Mouse (Mus musculus): ENCODE measurements around the gene Pld4. TPM values are rescaled to one million over a fixed set of nuclear protein-coding genes. Genes with fewer than 3 reads are reported as not detected.

Pld4 gene
- 13.5 and 14.2 TPM in 2 replicates for polyA plus RNA-seq (2021; fragmentation: Nextera tagmentation)
- long read RNA-seq, experiment 1, transcript Pld4-201 (11 exons, 1,982 nt), result major isoform, 19 of 22 reads
- long read RNA-seq, experiment 1, partial matches to known transcripts, result 3 of 22 reads
- long read RNA-seq, experiment 1, other reads (novel, unspliced or antisense), result 0 of 22 reads
- long read RNA-seq, experiment 2, transcript Pld4-201 (11 exons, 1,982 nt), result major isoform, 47 of 54 reads
- long read RNA-seq, experiment 2, partial matches to known transcripts, result 0 of 54 reads
- long read RNA-seq, experiment 2, other reads (novel, unspliced or antisense), result 7 of 54 reads

DNA sequence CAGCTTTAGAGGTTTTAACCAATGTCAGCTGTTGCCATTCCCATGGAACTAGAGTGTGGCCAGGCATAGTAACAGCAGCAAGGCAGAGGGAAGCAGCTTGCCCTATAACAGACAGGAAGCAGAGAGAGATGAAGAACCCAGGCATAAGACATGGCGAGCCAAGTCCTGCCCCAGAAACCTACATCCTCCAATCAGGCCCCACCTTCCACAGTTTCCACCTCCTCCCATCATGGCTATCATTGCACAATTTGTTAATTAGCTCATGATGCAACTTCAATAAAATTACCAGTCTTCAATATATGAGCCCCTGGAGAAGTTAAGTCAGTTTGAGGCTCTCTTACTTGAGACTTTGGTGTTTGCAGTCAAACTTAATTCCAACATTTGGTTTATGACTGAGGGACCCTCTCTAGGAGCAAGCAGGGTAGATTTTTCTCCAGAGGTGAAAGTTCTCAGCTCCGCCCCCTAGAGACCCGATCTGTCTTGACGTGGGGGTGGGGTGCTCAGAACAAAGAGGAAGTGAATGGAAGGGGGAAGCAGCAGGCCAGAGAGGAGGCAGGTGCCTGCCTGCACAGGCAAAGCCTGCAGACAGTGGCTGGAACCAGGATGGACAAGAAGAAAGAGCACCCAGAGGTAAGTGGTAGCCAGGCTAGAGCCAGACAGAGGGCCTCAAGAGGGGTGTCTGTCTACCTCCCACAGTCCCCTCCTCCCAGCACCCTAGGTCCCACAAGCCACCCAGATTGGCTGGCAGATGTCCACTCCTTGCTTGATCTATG is at the start of gene Pld4:
Pld4 (plus strand) TSS at position 502 of the 773 bp plus-strand sequence.

DNA sequence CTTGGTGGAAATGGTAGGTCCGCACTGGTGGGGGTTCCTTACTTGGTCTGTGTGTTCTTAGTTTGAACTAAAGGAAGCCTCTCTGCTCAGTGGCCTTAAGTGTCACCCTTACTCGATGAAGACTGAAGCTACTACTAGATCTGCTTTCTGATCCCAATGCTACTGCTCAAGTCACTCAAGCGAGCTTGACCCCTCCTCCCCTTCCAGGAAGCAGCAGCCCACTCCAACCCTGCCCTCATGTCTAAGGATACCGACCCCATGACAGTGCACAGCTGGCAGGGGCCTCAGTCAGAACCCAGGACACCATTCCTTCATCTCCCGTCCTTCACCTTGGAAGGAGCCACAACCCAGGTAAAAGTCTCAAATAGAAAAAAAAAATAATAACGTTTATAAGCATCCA is 40.2 kb upstream of the Pld4 start, which contains the start of gene Cep170b:
Cep170b (plus strand) TSS at position 240 of the 400 bp plus-strand sequence.

DNA sequence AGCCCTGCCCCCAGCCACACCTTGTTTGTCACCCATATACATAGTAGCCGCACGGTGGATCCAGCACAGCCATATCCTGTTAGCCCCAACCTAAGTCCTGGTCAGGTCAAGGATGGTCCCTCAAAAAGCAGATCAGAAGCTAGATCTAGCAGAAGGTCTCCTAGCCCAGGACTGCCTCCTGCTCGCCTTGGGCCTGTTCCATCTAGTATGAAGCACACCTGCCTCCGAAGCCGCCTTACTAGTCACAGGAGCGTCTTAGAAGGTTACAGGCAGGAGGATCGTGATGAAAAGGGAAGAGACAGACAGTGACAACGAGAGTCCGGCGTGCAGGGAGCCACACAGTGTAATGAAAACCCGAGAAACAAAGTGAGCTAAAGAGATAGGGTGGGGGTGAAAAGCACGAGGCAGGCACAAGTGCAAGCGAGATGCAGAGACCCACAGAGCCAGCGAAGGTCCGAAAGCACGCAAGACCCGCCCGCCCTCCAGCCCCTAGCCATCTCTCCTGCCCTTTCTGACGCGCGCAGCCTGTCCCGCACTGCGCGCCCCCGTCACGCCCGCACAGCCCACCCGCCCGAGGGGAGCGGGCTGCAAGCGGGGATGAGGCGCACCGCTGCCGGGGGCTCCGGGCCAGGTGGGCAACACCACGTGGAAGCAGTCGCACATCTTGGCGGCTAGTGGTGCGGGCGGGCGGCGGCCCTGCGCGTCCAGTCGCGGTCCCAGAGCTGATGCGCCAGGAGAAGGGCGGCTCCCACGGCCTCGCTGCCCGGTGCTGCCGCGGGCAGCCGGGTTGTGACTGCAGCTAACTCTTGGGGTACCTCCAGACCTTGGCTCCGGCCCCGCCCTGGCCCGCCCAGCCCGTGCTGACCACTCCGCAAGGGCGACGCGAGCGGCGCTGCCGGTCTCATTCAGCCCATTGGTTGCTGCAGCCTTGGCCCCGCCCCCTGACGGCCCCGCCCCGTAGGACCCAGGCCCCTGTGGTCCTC is 41.7 kb downstream of the Pld4 start, which contains the start of gene Ahnak2:
Ahnak2 (minus strand) TSS at position 794 of the 983 bp plus-strand sequence.

DNA sequence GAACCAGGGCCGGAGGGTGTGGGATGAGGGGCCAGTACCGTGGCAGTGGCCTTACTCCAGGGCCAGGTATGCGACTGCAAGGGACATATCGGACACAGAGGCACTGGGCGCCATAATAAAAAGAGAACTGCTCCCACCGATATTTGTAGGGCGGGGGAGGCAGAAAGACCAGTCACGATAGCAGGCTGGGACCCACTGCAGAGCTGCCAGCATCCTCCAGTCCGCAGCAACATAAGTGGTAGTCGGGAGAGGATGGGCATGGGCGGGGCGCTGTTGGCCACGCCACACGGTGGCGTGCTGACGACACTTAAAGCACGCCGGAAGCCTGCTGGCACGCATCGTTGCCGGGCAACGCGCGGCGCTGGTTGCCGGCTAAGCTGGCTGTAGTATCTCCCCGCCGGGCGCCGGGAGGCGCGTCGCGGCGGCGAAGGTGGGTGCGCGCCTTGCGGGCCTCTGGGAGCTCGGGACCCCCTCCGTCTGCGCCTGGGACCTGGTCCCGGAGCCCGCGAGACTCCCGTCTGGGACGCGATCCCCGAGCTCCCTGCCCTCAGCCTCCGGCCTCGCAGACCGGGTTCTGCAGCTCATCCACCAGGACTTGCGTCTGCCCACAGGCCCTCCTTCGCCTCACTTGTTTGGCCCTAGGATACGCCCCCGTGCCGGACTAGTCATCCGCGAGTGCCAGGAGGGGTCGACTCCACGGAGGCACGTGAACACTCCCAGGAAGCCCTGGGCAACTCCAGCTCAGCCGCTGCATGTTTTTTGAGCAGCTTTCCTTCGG is 48.3 kb downstream of the Pld4 start, which contains the start of gene Clba1:
Clba1 (plus strand) TSS at position 351 of the 778 bp plus-strand sequence.

Small RNAs within 50 kb of the gene (microRNA-seq; reads per million reads assigned to microRNA genes)
- 6.9 reads per million, percentile 25 among the genes with 10 or more reads in this experiment for gene Mir6940

Other genes starting within 250 kb of the Pld4 start
- gene Tmem179, start 243.9 kb upstream of the Pld4 start, polyA plus RNA-seq (2021; fragmentation: Nextera tagmentation), result 121 and 138 TPM in 2 replicates
- 29.0 and 29.4 TPM in 2 replicates for gene Inf2, start 171.9 kb upstream of the Pld4 start, polyA plus RNA-seq (2021; fragmentation: Nextera tagmentation)
- gene Adssl1, start 140.6 kb upstream of the Pld4 start, polyA plus RNA-seq (2021; fragmentation: Nextera tagmentation), result 17.2 and 23.0 TPM in 2 replicates
- 74.5 and 78.9 TPM in 2 replicates for gene Siva1, start 116.0 kb upstream of the Pld4 start, polyA plus RNA-seq (2021; fragmentation: Nextera tagmentation)
- gene Akt1, start 85.8 kb upstream of the Pld4 start, polyA plus RNA-seq (2021; fragmentation: Nextera tagmentation), result 23.4 and 25.7 TPM in 2 replicates
- 0.41 and 1.1 TPM in 2 replicates for gene Zbtb42, start 81.8 kb upstream of the Pld4 start, polyA plus RNA-seq (2021; fragmentation: Nextera tagmentation)
- 21.7 and 22.6 TPM in 2 replicates for gene Cep170b, start 40.2 kb upstream of the Pld4 start, polyA plus RNA-seq (2021; fragmentation: Nextera tagmentation)
- gene Ahnak2, start 42.0 kb downstream of the Pld4 start, polyA plus RNA-seq (2021; fragmentation: Nextera tagmentation), result 0.48 and 0.50 TPM in 2 replicates
- gene Clba1, start 48.3 kb downstream of the Pld4 start, polyA plus RNA-seq (2021; fragmentation: Nextera tagmentation), result 17.9 and 18.4 TPM in 2 replicates
- 11.4 and 13.2 TPM in 2 replicates for gene Cdca4, start 68.8 kb downstream of the Pld4 start, polyA plus RNA-seq (2021; fragmentation: Nextera tagmentation)
- gene Gpr132, start 107.6 kb downstream of the Pld4 start, polyA plus RNA-seq (2021; fragmentation: Nextera tagmentation), result not detected in 2 replicates
- 3.7 and 4.1 TPM in 2 replicates for gene Jag2, start 169.1 kb downstream of the Pld4 start, polyA plus RNA-seq (2021; fragmentation: Nextera tagmentation)
- 37.9 and 42.1 TPM in 2 replicates for gene Nudt14, start 181.5 kb downstream of the Pld4 start, polyA plus RNA-seq (2021; fragmentation: Nextera tagmentation)
- gene Btbd6, start 215.8 kb downstream of the Pld4 start, polyA plus RNA-seq (2021; fragmentation: Nextera tagmentation), result 40.3 and 45.0 TPM in 2 replicates
- gene Brf1, start 240.0 kb downstream of the Pld4 start, polyA plus RNA-seq (2021; fragmentation: Nextera tagmentation), result 33.3 and 49.2 TPM in 2 replicates

Measured in layer of hippocampus, adult 6 months (tissue).